9 mouse cellular contexts compared by ENCODE assay signal in the genomic region with DNA sequence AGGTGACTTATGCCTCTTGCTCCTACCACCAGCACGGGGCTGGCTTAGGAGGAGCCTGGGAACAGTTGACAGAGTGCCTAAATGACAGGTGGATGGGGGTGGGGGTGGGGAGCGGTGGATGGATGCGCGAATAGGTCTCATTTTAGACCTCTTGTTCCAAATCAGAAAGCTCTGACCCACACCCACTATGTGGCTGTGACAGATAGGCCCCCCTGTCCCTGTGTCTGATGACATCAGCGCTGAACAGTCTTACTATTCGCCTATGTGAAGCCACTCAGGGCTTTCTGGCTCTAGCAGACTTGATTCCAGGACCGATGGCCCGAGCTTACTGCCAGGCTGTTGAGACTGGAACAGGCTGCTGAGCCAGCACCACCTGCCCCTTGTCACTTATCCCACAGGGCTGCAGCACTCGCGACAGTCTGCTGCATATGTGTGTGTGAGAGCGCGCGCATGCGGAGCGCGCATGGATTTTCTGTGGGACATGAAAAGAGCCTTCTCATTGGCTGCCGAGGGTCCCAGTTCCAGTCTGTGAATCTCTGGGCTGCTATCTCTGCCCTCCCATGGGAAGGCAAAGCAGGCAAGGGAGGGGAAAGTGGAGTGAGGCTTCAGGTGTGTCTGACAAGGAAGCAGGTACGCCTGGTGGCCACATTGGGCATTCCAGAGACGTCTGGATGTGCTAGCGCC.
DNase-seq lines count a peak whose midpoint lies in the region; ATAC-seq and TF ChIP-seq lines count a peak whose summit lies in the region.
"Had no signal": no experiment of that assay in that cellular context is flagged by ENCODE, and none has a peak within 500 bp of the region (broad histone marks: within the 10 kb centered on the region; RNA-seq: fewer than 3 reads in every experiment).

No protein-coding gene starts in this region.

- H3K27me3 ChIP-seq in E14TG2a.4 (ENCODE audit: insufficient read depth, low read length) = peaks cover 18% of the 10 kb centered on the region; the same call in 1 of the 2 replicates
- peaks cover 34% of the 10 kb centered on the region for H3K27me3 ChIP-seq in embryonic facial prominence, embryonic 15.5 days
- peaks cover 90% of the 10 kb centered on the region for H3K27me3 ChIP-seq in midbrain, embryonic 13.5 days

- H3K9ac ChIP-seq in embryonic facial prominence, embryonic 15.5 days = no peak overlapping the region
- peak overlapping the region; percentile 56 for H3K9ac ChIP-seq in midbrain, embryonic 13.5 days (replicated peaks)

- peaks cover 38% of the 10 kb centered on the region for H3K4me1 ChIP-seq in E14TG2a.4 (replicated peaks; ENCODE audit: low read depth, low read length)
- peaks cover 18% of the 10 kb centered on the region for H3K4me1 ChIP-seq in embryonic facial prominence, embryonic 15.5 days
- H3K4me1 ChIP-seq in midbrain, embryonic 13.5 days (replicated peaks) = peaks cover 16% of the 10 kb centered on the region

- no peak for TF ChIP-seq CTCF in E14TG2a.4 (conservative IDR thresholded peaks at IDR 0.05; ENCODE audit: low read length)
- peak; percentile 35 for TF ChIP-seq CTCF in layer of hippocampus, adult 2 months (conservative IDR thresholded peaks at IDR 0.05)

- DNase-seq in CD4-positive, CD25-positive, alpha-beta regulatory T cell, adult 2 months (ENCODE audit: low read depth, low spot score) = peak; percentile 1
- peak; percentile 54 to 73 for DNase-seq in layer of hippocampus, adult 2 months (ENCODE audit: low spot score in 2 of 2)
- DNase-seq in urinary bladder, postnatal 36 days (ENCODE audit: low spot score in 2 of 2) = no peak
- no peak for DNase-seq in adrenal gland, adult 2 months

- no peaks in the 10 kb centered on the region for H3K9me3 ChIP-seq in E14TG2a.4 (ENCODE audit: low read length)
- H3K9me3 ChIP-seq in embryonic facial prominence, embryonic 15.5 days (replicated peaks) = no peaks in the 10 kb centered on the region
- H3K9me3 ChIP-seq in midbrain, embryonic 13.5 days = no peaks in the 10 kb centered on the region

- ATAC-seq in CD4-positive, CD25-positive, alpha-beta regulatory T cell, adult 4 months = no peak
- peak; percentile 54 for ATAC-seq in embryonic facial prominence, embryonic 15.5 days (ENCODE audit: insufficient number of reproducible peaks, low FRiP score, low TSS enrichment, low read depth)
- ATAC-seq in midbrain, embryonic 13.5 days = peak; percentile 87

- no peak overlapping the region for H3K27ac ChIP-seq in embryonic facial prominence, embryonic 15.5 days (replicated peaks)
- H3K27ac ChIP-seq in layer of hippocampus, adult 2 months = peak overlapping the region; percentile 92
- H3K27ac ChIP-seq in midbrain, embryonic 13.5 days = no peak overlapping the region

- no peaks in the 10 kb centered on the region for H3K36me3 ChIP-seq in E14TG2a.4 (ENCODE audit: insufficient read depth, low read length)
- H3K36me3 ChIP-seq in embryonic facial prominence, embryonic 15.5 days = no peaks in the 10 kb centered on the region
- H3K36me3 ChIP-seq in midbrain, embryonic 13.5 days = no peaks in the 10 kb centered on the region

- peak overlapping the region; percentile 43 for H3K4me2 ChIP-seq in embryonic facial prominence, embryonic 15.5 days (replicated peaks)
- H3K4me2 ChIP-seq in midbrain, embryonic 13.5 days (replicated peaks) = peak overlapping the region; percentile 58

- 13% methylated on average over 20 of the region's 20 CpGs for WGBS in embryonic facial prominence, embryonic 15.5 days
- 23% methylated on average over 20 of the region's 20 CpGs for WGBS in midbrain, embryonic 13.5 days

- peak overlapping the region; percentile 32 for H3K4me3 ChIP-seq in E14TG2a.4 (replicated peaks; ENCODE audit: low read length)
- H3K4me3 ChIP-seq in embryonic facial prominence, embryonic 15.5 days (replicated peaks) = peak overlapping the region; percentile 19
- H3K4me3 ChIP-seq in layer of hippocampus, adult 2 months = peak overlapping the region; percentile 57
- peak overlapping the region; percentile 34 for H3K4me3 ChIP-seq in midbrain, embryonic 13.5 days (replicated peaks)
- H3K4me3 ChIP-seq: erythroblast, embryonic 14.5 days had no signal

Comparison
In these comparisons a context has a peak if more than half of its experiments do, and no peak if none do; other contexts are left out.
1. DNase-seq: peak in CD4-positive, CD25-positive, alpha-beta regulatory T cell, adult 2 months (single experiment) and layer of hippocampus, adult 2 months (2 of 2); none in urinary bladder, postnatal 36 days (0 of 2) and adrenal gland, adult 2 months (single experiment).
2. Peak in every context shown above with its lines, with median percentiles within 50 percentile points of each other: H3K4me3 ChIP-seq.